Mouse (Mus musculus) gastrocnemius, adult 2 months (tissue): ENCODE data around the gene Mtx1. TPM values are rescaled to one million over a fixed set of nuclear protein-coding genes. Genes with fewer than 3 reads are reported as not detected.

Experiments used
- DNase-seq: peaks from one replicate; pipeline ENCODE4 v3.0.0; 2022
- H3K27ac ChIP-seq: fragments of 200-600 bp; 2 replicates; pipeline ENCODE4 v1.8.1; 2022; ENCODE audit warnings: mild to moderate bottlenecking
- H3K4me3 ChIP-seq: fragments of 200-600 bp; 2 replicates; pipeline ENCODE4 v1.8.1; 2022; ENCODE audit warnings: mild to moderate bottlenecking, moderate library complexity
- CTCF ChIP-seq: fragments of 200-600 bp; IDR thresholded peaks from 2 replicates; pipeline ENCODE4 v1.8.1; 2022; ENCODE audit warnings: antibody characterized with exemption, mild to moderate bottlenecking, moderate library complexity
- intact Hi-C: fragments of 180-260 bp; cut with DNase I; formaldehyde crosslinking; loops from one replicate; pipeline ENCODE4 v1.15.1; 2025
- total RNA-seq, 2 experiments: library from RNA; stranded (reverse); gene quantifications; 2 replicates each; pipeline ENCODE4 v1.2.3; 2021

Mtx1 gene
- total RNA-seq, 2 experiments from 2014 or later, result 40.7 to 51.4 TPM

DNA sequence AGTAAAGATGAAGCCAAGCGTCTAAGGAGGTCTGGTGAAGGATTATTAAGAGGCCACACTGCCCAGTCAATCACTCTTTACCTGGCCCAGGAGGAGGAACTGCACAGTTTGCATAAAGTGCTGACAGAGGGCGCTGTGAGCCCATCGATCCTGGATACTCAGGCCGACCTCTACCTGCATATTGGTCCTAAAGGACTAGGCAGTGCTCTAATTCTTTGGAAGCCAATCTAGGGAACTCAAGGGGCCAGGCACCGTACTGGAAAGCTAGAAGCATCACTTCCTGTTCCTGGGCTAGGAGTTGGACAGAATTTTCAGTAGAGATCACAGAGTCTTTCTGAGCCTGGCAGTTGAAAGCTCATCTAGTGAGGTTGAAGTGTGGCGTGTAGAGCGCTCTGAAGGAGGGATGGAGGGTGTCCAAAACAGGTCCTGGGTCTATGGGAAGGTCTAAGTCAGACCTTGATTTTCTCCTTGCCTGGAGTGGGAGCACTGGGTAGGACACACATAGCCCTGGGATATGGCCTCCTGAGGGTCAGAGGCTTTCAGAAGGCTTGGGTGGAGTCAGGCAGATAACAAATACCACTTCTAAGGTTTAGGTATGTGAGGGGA is 23.6 kb upstream of the Mtx1 start:
- peak; percentile 88 for TF ChIP-seq CTCF
- DNase-seq, result peak; percentile 75
- peak overlapping the region; percentile 61 for H3K4me3 ChIP-seq
- peak overlapping the region; percentile 89 for H3K27ac ChIP-seq
- intact Hi-C loops, result loop anchor here (1.0 to 2.0 kb wide), 2 partner anchors 16 to 32 kb away; no protein-coding TSS in a partner anchor

DNA sequence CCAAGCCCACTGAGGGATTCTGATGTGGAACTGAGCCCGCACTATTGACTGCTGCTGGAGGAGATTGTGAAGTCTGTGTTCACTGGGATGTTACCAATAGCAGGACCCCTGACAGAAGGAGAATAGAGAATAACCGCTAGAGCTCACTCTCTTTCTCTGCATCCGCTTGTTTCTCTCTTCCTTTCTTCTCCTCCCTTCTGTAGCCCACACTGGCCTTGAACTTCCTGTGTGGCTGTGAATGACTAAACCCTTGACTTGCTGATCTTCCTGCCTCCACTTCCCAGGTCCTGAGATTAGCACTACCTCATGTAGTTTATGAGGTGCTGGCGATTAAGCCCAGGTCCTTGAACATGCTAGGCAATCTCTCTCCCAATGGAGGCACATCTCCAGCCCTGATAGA is 20.6 kb upstream of the Mtx1 start:
- Histone ChIP-seq H3K27ac (no peak overlapping the region), H3K4me3 (peak overlapping the region; percentile 90; the same call in 1 of the 2 replicates)
- DNase-seq, result no peak
- TF ChIP-seq CTCF, result no peak
- intact Hi-C loops, result loop anchor here (2.0 kb wide), 1 partner anchor 61 kb away; no protein-coding TSS in a partner anchor

DNA sequence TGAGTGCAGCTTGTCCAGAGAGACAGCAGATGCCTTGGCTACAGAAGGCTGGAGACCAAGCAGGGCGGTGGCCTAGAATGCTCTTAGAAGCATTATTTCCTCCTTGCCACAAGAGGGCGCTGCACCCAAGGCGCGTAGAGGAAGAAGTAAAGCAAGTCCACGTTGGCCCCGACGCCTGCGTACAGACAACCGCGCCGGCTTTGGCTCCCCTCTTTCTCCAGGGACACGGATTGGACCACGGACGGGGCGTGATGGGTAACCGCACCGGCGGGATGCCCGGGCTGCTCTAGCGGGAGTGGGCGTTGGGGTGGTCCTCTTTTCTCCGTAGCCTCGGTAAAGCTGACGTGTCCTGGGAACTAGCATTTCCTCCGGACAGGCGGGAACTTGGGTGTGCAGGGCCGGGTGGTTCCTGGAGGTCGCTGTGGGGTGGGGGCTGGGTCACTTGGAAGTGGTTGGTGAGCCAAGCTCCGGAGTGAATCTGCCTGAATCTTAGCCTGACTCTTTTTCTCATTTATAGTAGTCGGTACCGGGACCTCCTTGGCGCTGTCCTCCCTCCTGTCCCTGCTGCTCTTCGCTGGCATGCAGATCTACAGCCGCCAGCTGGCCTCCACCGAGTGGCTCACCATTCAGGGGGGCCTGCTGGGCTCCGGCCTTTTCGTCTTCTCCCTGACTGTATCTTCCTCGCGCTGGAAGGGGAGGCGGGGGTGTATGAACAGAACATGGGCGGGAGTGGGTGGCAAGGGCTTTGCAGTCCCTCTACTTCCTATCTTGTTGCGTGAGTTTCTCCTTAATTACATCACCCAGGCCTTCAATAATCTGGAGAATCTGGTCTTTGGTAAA is 19.6 kb upstream of the Mtx1 start, which contains the start of gene Trim46:
Trim46 (minus strand) TSS at position 49 of the 840 bp plus-strand sequence.
- intact Hi-C loops, result loop anchor here (2.0 kb wide), 1 partner anchor 62 kb away; no protein-coding TSS in a partner anchor
- no peak; the same call in none of the 2 replicates for TF ChIP-seq CTCF
- Histone ChIP-seq H3K4me3 (peak within 1 kb of the TSS; percentile 90), H3K27ac (peak within 1 kb of the TSS; percentile 93)
- peak; percentile 93 for DNase-seq

DNA sequence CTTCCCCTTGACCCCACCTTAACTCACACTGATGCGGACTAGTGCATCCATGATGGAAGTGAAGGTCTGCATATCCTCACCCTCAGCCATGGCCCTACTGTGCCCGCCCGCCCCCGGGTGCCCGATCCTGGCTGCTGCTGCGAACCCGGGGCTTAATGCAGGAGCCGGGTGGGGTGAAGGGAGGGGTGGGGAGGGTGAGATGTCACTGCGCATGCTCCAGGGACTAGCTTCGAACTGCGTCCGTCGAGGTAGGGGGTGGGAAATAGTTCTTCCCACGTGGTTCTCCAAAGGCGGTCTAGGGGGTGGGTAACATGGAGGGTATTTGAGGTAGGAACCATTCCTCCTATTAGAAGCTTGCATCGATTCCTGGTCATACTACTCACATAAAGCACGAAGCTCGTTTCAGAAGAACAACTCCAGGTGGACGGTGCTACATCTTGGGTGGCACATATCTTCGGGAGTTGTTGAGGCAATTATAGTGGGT is 18.8 kb upstream of the Mtx1 start, which contains the start of gene Krtcap2:
Krtcap2 (plus strand) TSS at position 279 of the 484 bp plus-strand sequence.
- H3K4me3 ChIP-seq, result peak within 1 kb of the TSS; percentile 90
- DNase-seq, result no peak
- H3K27ac ChIP-seq, result peak within 1 kb of the TSS; percentile 93
- intact Hi-C loops, result loop anchor here (2.0 kb wide), 1 partner anchor 63 kb away; no protein-coding TSS in a partner anchor
- TF ChIP-seq CTCF, result no peak

DNA sequence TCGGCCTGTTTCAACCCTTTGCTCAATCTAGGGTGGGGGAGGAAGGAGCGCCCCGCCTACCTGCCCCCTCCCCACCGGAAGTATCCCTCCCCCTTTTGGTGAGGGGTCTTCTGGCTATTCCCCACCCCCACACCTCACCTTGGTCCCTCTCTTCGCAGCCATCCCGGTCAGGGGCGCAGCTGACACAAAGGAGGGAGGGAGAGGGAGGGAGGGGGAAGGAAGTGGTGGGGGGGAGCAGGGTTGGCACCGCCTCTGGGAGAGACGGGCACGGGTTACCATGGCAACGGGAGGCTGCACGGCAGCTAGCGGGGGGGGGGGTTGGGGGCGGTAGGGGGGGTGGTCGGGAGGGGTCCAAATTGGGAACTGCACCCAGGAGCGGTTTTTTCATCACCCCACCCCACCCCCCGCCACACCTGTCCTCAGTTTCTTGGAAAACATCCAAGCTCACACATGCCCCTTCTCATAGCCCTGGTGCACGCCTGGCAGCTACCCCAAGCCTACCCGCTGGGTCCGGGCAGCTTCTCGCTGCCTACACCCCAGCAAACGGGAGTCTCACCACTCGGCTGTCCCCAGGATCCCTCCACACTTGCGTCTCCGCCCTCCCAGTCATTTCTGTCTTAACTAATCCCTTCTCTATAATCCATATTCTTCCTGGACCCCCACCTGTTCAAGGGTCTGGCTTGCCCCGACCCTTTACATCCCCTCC is 18.2 kb upstream of the Mtx1 start:
- no peak for TF ChIP-seq CTCF
- Histone ChIP-seq H3K27ac (peak overlapping the region; percentile 93), H3K4me3 (peak overlapping the region; percentile 90)
- no peak for DNase-seq
- intact Hi-C loops, result no loop called here

DNA sequence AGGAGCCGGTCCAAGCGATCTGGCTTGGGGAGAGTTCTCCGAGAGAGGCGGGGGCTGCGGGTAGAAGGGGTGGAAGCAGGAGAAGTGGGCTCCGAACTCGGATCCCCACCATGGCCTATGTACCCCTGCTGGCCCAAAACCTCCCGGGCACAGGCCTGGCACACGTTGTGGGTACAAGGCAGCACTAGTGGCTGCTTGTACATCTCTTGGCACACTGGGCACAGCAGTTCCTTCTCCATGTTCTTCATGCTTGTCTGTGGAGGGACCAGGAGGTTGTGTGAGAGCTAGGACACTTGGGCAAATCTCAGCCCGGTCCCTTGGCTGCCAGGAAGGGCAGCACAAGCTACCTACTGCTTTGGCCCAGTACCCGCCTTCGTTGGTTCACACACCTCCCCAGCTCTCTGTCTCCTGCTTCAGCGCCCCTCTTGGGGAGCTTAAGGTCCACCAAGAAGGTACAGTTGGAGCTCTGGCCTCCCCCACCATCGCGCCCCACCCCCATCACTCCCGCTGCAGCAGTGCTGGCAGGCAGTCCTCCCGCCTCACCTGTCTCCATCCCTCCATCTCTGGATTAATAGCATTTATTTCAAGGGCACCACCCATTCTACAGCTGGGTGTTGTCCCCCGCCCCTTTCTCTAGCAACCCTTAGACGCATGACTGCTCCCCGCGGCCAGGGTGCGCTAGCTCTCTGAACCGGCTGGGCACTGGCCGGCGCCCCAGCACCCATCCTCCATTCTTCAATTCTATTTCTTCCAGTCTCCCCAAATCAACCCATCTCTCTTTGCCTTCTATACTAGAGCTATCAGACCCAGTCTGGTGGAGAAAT is 17.5 kb upstream of the Mtx1 start:
- Histone ChIP-seq H3K4me3 (peak overlapping the region; percentile 90), H3K27ac (no peak overlapping the region)
- intact Hi-C loops, result no loop called here
- peak; percentile 25; the same call in 1 of the 2 replicates for TF ChIP-seq CTCF
- no peak for DNase-seq

DNA sequence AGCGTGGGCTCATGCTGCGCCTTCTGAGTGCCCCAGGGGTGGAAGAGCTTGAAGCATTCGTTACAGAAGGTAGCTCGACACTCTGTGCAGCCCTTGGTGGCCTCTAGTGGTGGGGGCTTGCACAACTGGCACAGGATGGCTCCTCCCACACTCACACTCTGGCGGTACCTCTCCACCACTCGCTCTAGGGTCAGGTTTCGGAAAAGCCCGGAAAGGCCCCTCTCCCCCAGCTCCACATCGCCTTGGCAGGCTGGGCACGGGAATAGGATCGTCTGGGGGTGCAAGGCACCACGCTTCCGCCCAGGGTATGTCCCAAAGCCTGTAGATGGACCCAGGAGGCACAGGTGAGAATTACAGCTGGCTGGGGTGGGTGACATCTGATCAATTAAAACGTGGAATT is 16.7 kb upstream of the Mtx1 start:
- Histone ChIP-seq H3K4me3 (no peak overlapping the region), H3K27ac (no peak overlapping the region)
- DNase-seq, result no peak
- peak; percentile 40 for TF ChIP-seq CTCF
- intact Hi-C loops, result no loop called here

DNA sequence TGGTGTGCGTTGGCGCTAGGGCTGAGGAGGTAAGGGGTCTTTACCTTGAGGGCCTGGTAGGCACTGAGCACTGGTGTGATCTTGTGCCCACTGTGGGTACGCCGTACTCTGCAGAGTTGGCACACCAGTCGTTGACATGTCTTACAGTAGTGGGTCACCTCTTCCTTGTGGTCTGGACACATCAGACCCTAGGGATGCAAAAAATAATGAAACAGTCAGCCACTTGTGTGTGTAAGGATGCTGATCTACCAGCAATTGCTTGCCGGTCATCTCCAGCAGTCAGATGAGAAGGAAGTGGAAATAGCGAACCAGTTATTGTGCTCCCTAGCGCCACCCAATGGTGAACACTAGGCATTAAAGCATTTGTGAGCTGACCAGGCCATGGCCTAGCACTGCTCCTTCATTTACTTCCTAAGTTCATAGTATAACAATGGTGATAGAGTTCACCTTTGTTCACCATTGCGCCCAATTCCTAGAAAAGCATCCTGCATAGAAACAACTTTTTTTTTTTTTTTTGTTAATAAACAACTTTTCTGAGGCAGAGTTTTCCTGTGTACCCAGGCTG is 15.5 kb upstream of the Mtx1 start:
- H3K27ac ChIP-seq, result no peak overlapping the region
- peak; percentile 71 for TF ChIP-seq CTCF
- DNase-seq, result peak; percentile 63
- no peak overlapping the region for H3K4me3 ChIP-seq
- intact Hi-C loops, result no loop called here

DNA sequence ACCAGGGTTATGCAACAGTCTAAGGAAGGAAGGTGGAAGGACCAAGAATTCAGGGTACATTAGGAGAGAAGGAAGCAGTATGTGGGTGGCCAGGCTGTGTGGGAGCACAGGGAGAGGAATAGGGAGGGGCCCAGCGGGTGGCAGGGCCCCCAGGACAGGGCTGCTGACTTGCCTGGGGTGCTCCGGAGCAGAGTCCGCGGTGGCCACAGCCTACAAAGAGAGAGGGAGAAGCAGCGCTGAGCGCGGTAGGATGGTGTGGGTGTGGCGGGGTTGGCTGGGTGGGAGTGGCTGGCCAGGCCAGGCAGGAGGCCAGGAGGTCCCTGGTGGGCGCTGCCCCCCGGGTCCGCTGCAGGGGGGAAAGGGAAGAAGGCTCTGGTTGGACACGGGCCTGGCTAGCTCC is 11.6 kb upstream of the Mtx1 start:
- intact Hi-C loops, result no loop called here
- Histone ChIP-seq H3K27ac (no peak overlapping the region), H3K4me3 (no peak overlapping the region)
- no peak for TF ChIP-seq CTCF
- no peak for DNase-seq

DNA sequence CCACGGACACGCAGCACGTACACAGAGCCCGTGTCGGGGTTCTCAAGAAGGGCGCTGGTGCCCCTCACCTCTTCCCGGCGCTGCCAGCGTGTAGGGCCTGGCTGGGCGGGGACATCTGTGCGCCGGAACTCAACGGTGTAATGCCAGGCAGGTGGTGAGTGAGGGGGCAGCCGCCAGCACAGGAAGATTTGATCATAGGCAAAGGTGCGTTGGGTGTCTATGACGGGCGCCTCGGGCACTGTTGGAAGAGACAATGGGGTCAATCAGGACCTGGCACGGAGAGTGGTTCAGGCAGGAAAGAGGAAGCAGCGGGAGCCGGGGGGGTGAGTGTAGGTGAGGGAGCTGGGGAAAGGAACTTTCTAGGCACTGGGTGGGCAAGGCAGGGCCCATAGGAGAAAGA is 10.8 kb upstream of the Mtx1 start:
- no peak overlapping the region for H3K27ac ChIP-seq
- DNase-seq, result no peak
- intact Hi-C loops, result no loop called here
- no peak overlapping the region for H3K4me3 ChIP-seq
- no peak for TF ChIP-seq CTCF

DNA sequence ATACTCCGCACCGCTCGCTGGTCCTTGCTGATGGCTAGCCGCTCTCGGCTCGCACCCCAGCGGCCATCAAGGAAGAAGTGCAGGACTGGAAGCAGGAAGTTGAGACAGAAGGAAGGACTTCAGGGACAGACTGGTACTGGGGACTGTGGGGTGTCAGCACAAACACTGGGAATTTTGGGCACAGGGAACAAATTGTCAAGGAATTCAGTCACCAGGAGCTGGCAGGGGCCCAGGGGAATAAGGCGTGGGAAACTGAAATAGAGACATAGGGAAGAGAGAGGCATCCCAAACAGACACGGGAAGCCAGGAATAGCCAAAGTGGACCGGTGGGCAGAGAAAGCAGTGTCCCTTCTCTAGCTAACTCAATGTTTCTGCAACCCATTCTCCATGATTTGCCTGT is 9.6 kb upstream of the Mtx1 start:
- H3K27ac ChIP-seq, result no peak overlapping the region
- no peak for DNase-seq
- H3K4me3 ChIP-seq, result no peak overlapping the region
- TF ChIP-seq CTCF, result no peak
- intact Hi-C loops, result no loop called here
